In the genomic region with DNA sequence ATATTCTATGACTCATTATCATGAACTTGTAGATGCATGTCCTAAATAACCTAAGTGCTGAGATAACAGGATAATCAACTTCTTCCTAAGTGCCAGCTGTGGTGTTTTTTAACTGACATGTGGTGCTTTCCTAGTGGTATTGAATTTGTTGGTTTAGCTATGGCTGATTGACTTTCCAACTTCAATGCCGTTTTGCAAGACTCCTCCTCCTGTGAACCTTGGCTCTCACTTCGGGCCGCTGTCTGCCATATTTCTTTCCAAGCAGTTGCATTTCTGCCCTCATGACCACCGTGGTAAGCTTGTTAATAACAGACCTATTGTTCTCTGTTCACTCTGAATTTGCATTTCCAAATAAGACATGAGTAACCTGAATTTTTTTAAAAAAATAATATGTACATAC, we compare ENCODE assay signal across 17 mouse cellular contexts.
"Had no signal": no experiment of that assay in that cellular context is flagged by ENCODE, and none has a peak within 500 bp of the region (broad histone marks: within the 10 kb centered on the region; RNA-seq: fewer than 3 reads in every experiment).

No protein-coding gene starts in this region.

- H3K4me2 ChIP-seq: intestine, embryonic 15.5 days; liver, embryonic 13.5 days; midbrain, embryonic 12.5 days; midbrain, embryonic 15.5 days; neural tube, embryonic 13.5 days; stomach, embryonic 15.5 days had no signal

- DNase-seq: kidney, adult 2 months; kidney, postnatal 25 days; layer of hippocampus, postnatal 36 days; liver, embryonic 13.5 days; lung, adult 2 months; lung, postnatal 14 days; lung, postnatal 4 days; right cerebral cortex, postnatal 25 days; spleen, adult 18-20 months; thymus, postnatal 25 days had no signal

- H3K4me3 ChIP-seq: intestine, embryonic 15.5 days; left cerebral cortex, adult 2 months; liver, embryonic 13.5 days; midbrain, embryonic 12.5 days; midbrain, embryonic 15.5 days; myocyte; neural tube, embryonic 13.5 days; stomach, embryonic 15.5 days had no signal

- H3K9me3 ChIP-seq: intestine, embryonic 15.5 days; liver, embryonic 13.5 days; midbrain, embryonic 12.5 days; midbrain, embryonic 15.5 days; neural tube, embryonic 13.5 days; stomach, embryonic 15.5 days had no signal

- H3K4me1 ChIP-seq: intestine, embryonic 15.5 days; liver, embryonic 13.5 days; midbrain, embryonic 12.5 days; midbrain, embryonic 15.5 days; neural tube, embryonic 13.5 days; stomach, embryonic 15.5 days had no signal

- H3K27me3 ChIP-seq: intestine, embryonic 15.5 days; liver, embryonic 13.5 days; midbrain, embryonic 12.5 days; midbrain, embryonic 15.5 days; neural tube, embryonic 13.5 days; stomach, embryonic 15.5 days had no signal

- ATAC-seq: intestine, embryonic 15.5 days; midbrain, embryonic 15.5 days had no signal

- H3K36me3 ChIP-seq: intestine, embryonic 15.5 days; liver, embryonic 13.5 days; midbrain, embryonic 12.5 days; midbrain, embryonic 15.5 days; neural tube, embryonic 13.5 days; stomach, embryonic 15.5 days had no signal

- H3K27ac ChIP-seq: intestine, embryonic 15.5 days; left cerebral cortex, adult 2 months; liver, embryonic 13.5 days; midbrain, embryonic 12.5 days; midbrain, embryonic 15.5 days; neural tube, embryonic 13.5 days; stomach, embryonic 15.5 days had no signal

- H3K9ac ChIP-seq: intestine, embryonic 15.5 days; liver, embryonic 13.5 days; midbrain, embryonic 12.5 days; midbrain, embryonic 15.5 days; neural tube, embryonic 13.5 days; stomach, embryonic 15.5 days had no signal
